9 mouse cellular contexts compared by ENCODE assay signal in genomic region chr15:78916052-78916826, GRCm38 (mm10). TPM values are rescaled to one million over a fixed set of nuclear protein-coding genes. Genes with fewer than 3 reads are reported as not detected.
DNase-seq lines count a peak whose midpoint lies in the region; ATAC-seq lines count a peak whose summit lies in the region.
"Had no signal": no experiment of that assay in that cellular context is flagged by ENCODE, and none has a peak within 500 bp of the region (broad histone marks: within the 10 kb centered on the region; RNA-seq: fewer than 3 reads in every experiment).

No protein-coding gene starts in this region.

- H3K36me3 ChIP-seq in liver, embryonic 11.5 days (ENCODE audit: control insufficient read depth, insufficient read depth, low read length): peaks cover 13% of the 10 kb centered on the region
- H3K36me3 ChIP-seq in hindbrain, embryonic 13.5 days: peaks cover 20% of the 10 kb centered on the region
- peaks cover 4% of the 10 kb centered on the region for H3K36me3 ChIP-seq in midbrain, embryonic 16.5 days (ENCODE audit: control insufficient read depth, insufficient read depth, low read length)

- no peak for ATAC-seq in liver, embryonic 11.5 days (replicated peaks; ENCODE audit: low FRiP score)
- peak; percentile 3; the same call in 1 of the 2 replicates for ATAC-seq in hindbrain, embryonic 13.5 days (ENCODE audit: low FRiP score)
- ATAC-seq in midbrain, embryonic 16.5 days: no peak

- peak overlapping the region; percentile 83; the same call in 1 of the 2 replicates for H3K4me3 ChIP-seq in liver, embryonic 11.5 days (ENCODE audit: low read depth, low read length)
- peak overlapping the region; percentile 65 for H3K4me3 ChIP-seq in hindbrain, embryonic 13.5 days
- peak overlapping the region; percentile 66 for H3K4me3 ChIP-seq in midbrain, embryonic 16.5 days (ENCODE audit: low read depth, low read length)

- no peak for DNase-seq in liver, embryonic 11.5 days (ENCODE audit: low spot score)
- no peak for DNase-seq in liver
- DNase-seq in cerebellum, adult 9-11 months: peak; percentile 80
- DNase-seq in retina, embryonic 14.5 days (ENCODE audit: low spot score): no peak
- DNase-seq in adrenal gland, adult 18-20 months (ENCODE audit: low spot score in 2 of 2): no peak
- no peak for DNase-seq in urinary bladder, postnatal 36 days (ENCODE audit: low spot score in 2 of 2)

- no peaks in the 10 kb centered on the region for H3K9me3 ChIP-seq in liver, embryonic 11.5 days (ENCODE audit: control insufficient read depth, low read length)
- H3K9me3 ChIP-seq in hindbrain, embryonic 13.5 days: no peaks in the 10 kb centered on the region
- H3K9me3 ChIP-seq in midbrain, embryonic 16.5 days (replicated peaks; ENCODE audit: control insufficient read depth, low read length, poor library complexity, severe bottlenecking): no peaks in the 10 kb centered on the region

- peak overlapping the region; percentile 100 for H3K4me2 ChIP-seq in liver, embryonic 11.5 days
- peak overlapping the region; percentile 84 for H3K4me2 ChIP-seq in hindbrain, embryonic 13.5 days
- peak overlapping the region; percentile 80 for H3K4me2 ChIP-seq in midbrain, embryonic 16.5 days (ENCODE audit: low read length)

- H3K9ac ChIP-seq in liver, embryonic 11.5 days (ENCODE audit: low read depth, low read length): 0 out of 2 replicates have a peak overlapping the region, but pooled peaks have one; percentile 6
- H3K9ac ChIP-seq in hindbrain, embryonic 13.5 days: peak overlapping the region; percentile 89
- peak overlapping the region; percentile 73 for H3K9ac ChIP-seq in midbrain, embryonic 16.5 days (ENCODE audit: low read depth, low read length)

- WGBS in liver, embryonic 11.5 days: 79% methylated on average over 12 of the region's 12 CpGs
- 21% methylated on average over 12 of the region's 12 CpGs for WGBS in hindbrain, embryonic 13.5 days
- WGBS in midbrain, embryonic 16.5 days: 22% methylated on average over 12 of the region's 12 CpGs

- no peaks in the 10 kb centered on the region for H3K27me3 ChIP-seq in liver, embryonic 11.5 days (replicated peaks; ENCODE audit: control insufficient read depth, insufficient read depth, low read length)
- H3K27me3 ChIP-seq in hindbrain, embryonic 13.5 days: no peaks in the 10 kb centered on the region
- H3K27me3 ChIP-seq in midbrain, embryonic 16.5 days (ENCODE audit: control insufficient read depth, insufficient read depth, low read depth, low read length): no peaks in the 10 kb centered on the region

- H3K27ac ChIP-seq in liver, embryonic 11.5 days (ENCODE audit: low read depth, low read length): no peak overlapping the region
- H3K27ac ChIP-seq in hindbrain, embryonic 13.5 days: peak overlapping the region; percentile 81
- peak overlapping the region; percentile 67 for H3K27ac ChIP-seq in midbrain, embryonic 16.5 days (ENCODE audit: low read length)

- peaks cover 34% of the 10 kb centered on the region for H3K4me1 ChIP-seq in liver, embryonic 11.5 days (replicated peaks; ENCODE audit: control insufficient read depth, insufficient read depth, low read length)
- peaks cover 36% of the 10 kb centered on the region for H3K4me1 ChIP-seq in hindbrain, embryonic 13.5 days (replicated peaks)
- H3K4me1 ChIP-seq in midbrain, embryonic 16.5 days (ENCODE audit: control insufficient read depth, insufficient read depth, low read length): peaks cover 30% of the 10 kb centered on the region

RNA-seq across cellular contexts. Expression of gene Pdxp, which starts 2.5 kb away (rescaled TPM):
- polyA plus RNA-seq in liver, embryonic 11.5 days (2014; fragmentation: Nextera tagmentation; extraction: Ambion mirVana): 23.7 and 23.8 TPM in 2 replicates
- 62.7 and 64.3 TPM in 2 replicates for polyA plus RNA-seq in hindbrain, embryonic 13.5 days (2015; fragmentation: Nextera tagmentation; extraction: Ambion mirVana)
- 107 and 126 TPM in 2 replicates for polyA plus RNA-seq in midbrain, embryonic 16.5 days (2015; fragmentation: Nextera tagmentation; extraction: Ambion mirVana)
- total RNA-seq in adrenal gland, adult 18-20 months (2021): 1 to 10 TPM; 3.1 to 5.4 TPM

RNA-seq across cellular contexts. Expression of gene Lgals1, which starts 10.3 kb away (rescaled TPM):
- polyA plus RNA-seq in liver, embryonic 11.5 days (2014; fragmentation: Nextera tagmentation; extraction: Ambion mirVana): 761 and 837 TPM in 2 replicates
- polyA plus RNA-seq in hindbrain, embryonic 13.5 days (2015; fragmentation: Nextera tagmentation; extraction: Ambion mirVana): 193 and 202 TPM in 2 replicates
- 51.7 and 53.2 TPM in 2 replicates for polyA plus RNA-seq in midbrain, embryonic 16.5 days (2015; fragmentation: Nextera tagmentation; extraction: Ambion mirVana)
- 100 to 1,000 TPM; 300 to 824 TPM for total RNA-seq in adrenal gland, adult 18-20 months (2021)

RNA-seq across cellular contexts. Expression of gene Sh3bp1, which starts 16.7 kb away (rescaled TPM):
- 69.4 and 70.3 TPM in 2 replicates for polyA plus RNA-seq in liver, embryonic 11.5 days (2014; fragmentation: Nextera tagmentation; extraction: Ambion mirVana)
- polyA plus RNA-seq in hindbrain, embryonic 13.5 days (2015; fragmentation: Nextera tagmentation; extraction: Ambion mirVana): 3.8 and 4.5 TPM in 2 replicates
- polyA plus RNA-seq in midbrain, embryonic 16.5 days (2015; fragmentation: Nextera tagmentation; extraction: Ambion mirVana): 2.2 and 2.7 TPM in 2 replicates
- total RNA-seq in adrenal gland, adult 18-20 months (2021): 1 to 10 TPM; 4.1 to 6.5 TPM

RNA-seq across cellular contexts. Expression of gene Gm49510, which starts 16.8 kb away (rescaled TPM):
- 0.55 and 0.99 TPM in 2 replicates for polyA plus RNA-seq in liver, embryonic 11.5 days (2014; fragmentation: Nextera tagmentation; extraction: Ambion mirVana)
- not detected in 2 replicates for polyA plus RNA-seq in hindbrain, embryonic 13.5 days (2015; fragmentation: Nextera tagmentation; extraction: Ambion mirVana)
- polyA plus RNA-seq in midbrain, embryonic 16.5 days (2015; fragmentation: Nextera tagmentation; extraction: Ambion mirVana): not detected in 2 replicates
- not detected for total RNA-seq in adrenal gland, adult 18-20 months (2021)
- total RNA-seq: liver, adult 2 months had no signal
- polyA plus RNA-seq: liver, adult 2 months had no signal

RNA-seq across cellular contexts. Expression of gene Nol12, which starts 18.5 kb away (rescaled TPM):
- polyA plus RNA-seq in liver, embryonic 11.5 days (2014; fragmentation: Nextera tagmentation; extraction: Ambion mirVana): 69.6 and 75.3 TPM in 2 replicates
- 57.4 and 62.3 TPM in 2 replicates for polyA plus RNA-seq in hindbrain, embryonic 13.5 days (2015; fragmentation: Nextera tagmentation; extraction: Ambion mirVana)
- polyA plus RNA-seq in midbrain, embryonic 16.5 days (2015; fragmentation: Nextera tagmentation; extraction: Ambion mirVana): 66.3 and 67.6 TPM in 2 replicates
- total RNA-seq in adrenal gland, adult 18-20 months (2021): 10 to 100 TPM; 41.2 to 47.0 TPM

Comparison
In these comparisons a context has a peak if more than half of its experiments do, and no peak if none do; other contexts are left out.
1. H3K9ac ChIP-seq: peak in every context shown above with its lines; median percentile 89 in hindbrain, embryonic 13.5 days; 73 in midbrain, embryonic 16.5 days; 6 in liver, embryonic 11.5 days.
2. RNA of gene Sh3bp1, which starts 16.7 kb away (polyA plus RNA-seq): 69.4 to 70.3 TPM in liver, embryonic 11.5 days; 3.8 to 4.5 TPM in hindbrain, embryonic 13.5 days and 2.2 to 2.7 TPM in midbrain, embryonic 16.5 days; every median in the first group is over 10 times any median in the second.
3. Peak in every context shown above with its lines, with median percentiles within 50 percentile points of each other: H3K4me2 ChIP-seq and H3K4me3 ChIP-seq.